In genomic region chr10:19991866-19992252, GRCm38 (mm10) we compare ENCODE assay signal across 10 mouse cellular contexts. TPM values are rescaled to one million over a fixed set of nuclear protein-coding genes. Genes with fewer than 3 reads are reported as not detected.
DNase-seq lines count a peak whose midpoint lies in the region; ATAC-seq and TF ChIP-seq lines count a peak whose summit lies in the region.
"Had no signal": no experiment of that assay in that cellular context is flagged by ENCODE, and none has a peak within 500 bp of the region (broad histone marks: within the 10 kb centered on the region; RNA-seq: fewer than 3 reads in every experiment).

No protein-coding gene starts in this region.

- no peaks in the 10 kb centered on the region for H3K36me3 ChIP-seq in kidney, embryonic 14.5 days (ENCODE audit: control insufficient read depth, insufficient read depth, low read length)
- H3K36me3 ChIP-seq in midbrain, embryonic 15.5 days (replicated peaks), result no peaks in the 10 kb centered on the region
- H3K36me3 ChIP-seq: G1E had no signal

- H3K4me2 ChIP-seq in kidney, embryonic 14.5 days (replicated peaks; ENCODE audit: low read depth, low read length), result no peak overlapping the region
- H3K4me2 ChIP-seq in midbrain, embryonic 15.5 days, result no peak overlapping the region

- peaks cover 5% of the 10 kb centered on the region; the same call in 1 of the 2 replicates for H3K4me1 ChIP-seq in kidney, embryonic 14.5 days (ENCODE audit: control insufficient read depth, insufficient read depth, low read length)
- H3K4me1 ChIP-seq in midbrain, embryonic 15.5 days, result no peaks in the 10 kb centered on the region

- H3K9me3 ChIP-seq in kidney, embryonic 14.5 days (ENCODE audit: control insufficient read depth, low read length), result no peaks in the 10 kb centered on the region
- H3K9me3 ChIP-seq in midbrain, embryonic 15.5 days, result no peaks in the 10 kb centered on the region
- H3K9me3 ChIP-seq: G1E had no signal

- DNase-seq in kidney, adult 9 months, result peak; percentile 32
- peak; percentile 37 to 51 for DNase-seq in CD8-positive naive resting alpha-beta T cell, adult 2 months (ENCODE audit: low read depth in 2 of 2, low spot score in 2 of 2)
- peak; percentile 21 to 60 for DNase-seq in thymus, adult 18-20 months
- DNase-seq in right cerebral cortex, postnatal 10 days (ENCODE audit: low spot score in 2 of 2), result no peak
- no peak for DNase-seq in left cerebral cortex, adult 2 months (ENCODE audit: extremely low spot score in 1 of 2, low spot score in 2 of 2)

- H3K9ac ChIP-seq in kidney, embryonic 14.5 days (ENCODE audit: low read depth, low read length), result no peak overlapping the region
- H3K9ac ChIP-seq in midbrain, embryonic 15.5 days, result no peak overlapping the region

- ATAC-seq in kidney, embryonic 14.5 days (ENCODE audit: low FRiP score, low TSS enrichment), result no peak
- peak; percentile 98 for ATAC-seq in inflammation-experienced regulatory T-cells, adult 6 months
- ATAC-seq in midbrain, embryonic 15.5 days (replicated peaks), result no peak

- no peak overlapping the region for H3K27ac ChIP-seq in kidney, embryonic 14.5 days (ENCODE audit: low read depth, low read length)
- no peak overlapping the region for H3K27ac ChIP-seq in left cerebral cortex, adult 2 months
- H3K27ac ChIP-seq in midbrain, embryonic 15.5 days, result no peak overlapping the region
- H3K27ac ChIP-seq: macrophage had no signal

- H3K4me3 ChIP-seq in kidney, embryonic 14.5 days (ENCODE audit: low read length), result no peak overlapping the region
- no peak overlapping the region for H3K4me3 ChIP-seq in left cerebral cortex, adult 2 months
- no peak overlapping the region for H3K4me3 ChIP-seq in midbrain, embryonic 15.5 days

- intact Hi-C loops in left cerebral cortex, adult 2 months (cut with DNase I), result no loop called here

- no peak for TF ChIP-seq CTCF in left cerebral cortex, adult 2 months (IDR thresholded peaks at IDR 0.05)

- WGBS in kidney, embryonic 14.5 days, result 12% methylated on average over 3 of the region's 3 CpGs
- 54% methylated on average over 3 of the region's 3 CpGs for WGBS in midbrain, embryonic 15.5 days

- H3K27me3 ChIP-seq in kidney, embryonic 14.5 days (ENCODE audit: control insufficient read depth, insufficient read depth, low read length), result no peaks in the 10 kb centered on the region
- H3K27me3 ChIP-seq in midbrain, embryonic 15.5 days (replicated peaks), result no peaks in the 10 kb centered on the region

RNA-seq across cellular contexts. Expression of gene Map3k5, which starts 57.6 kb away (rescaled TPM):
- 2.2 and 4.0 TPM in 2 replicates for polyA plus RNA-seq in kidney, embryonic 14.5 days (2014; fragmentation: Nextera tagmentation; extraction: Ambion mirVana)
- polyA plus RNA-seq in inflammation-experienced regulatory T-cells, adult 6 months (2017; shearing (Covaris generic)), result 10 to 100 TPM in 2 of 3 experiments, 1 to 10 TPM in 1; 9.3 to 14.3 (median 13.8) TPM
- 10 to 100 TPM; 48.4 to 52.7 TPM for total RNA-seq in left cerebral cortex, adult 2 months (2021)
- 1.1 and 1.3 TPM in 2 replicates for polyA plus RNA-seq in midbrain, embryonic 15.5 days (2015; fragmentation: Nextera tagmentation; extraction: Ambion mirVana)

Comparison
In these comparisons a context has a peak if more than half of its experiments do, and no peak if none do; other contexts are left out.
1. DNase-seq: peak in kidney, adult 9 months (single experiment), CD8-positive naive resting alpha-beta T cell, adult 2 months (2 of 2) and thymus, adult 18-20 months (2 of 2); none in right cerebral cortex, postnatal 10 days (0 of 2) and left cerebral cortex, adult 2 months (0 of 2).